Mouse (Mus musculus) liver, adult 2 months (tissue): ENCODE results near the gene Myo5c.

Experiments
- CTCF ChIP-seq: fragments of 200-500 bp; IDR thresholded peaks from 2 replicates; pipeline ENCODE4 v1.5.1; 2011; ENCODE audit warnings: low read depth, low read length, control low read depth
- POLR2A ChIP-seq: fragments of 200-500 bp; IDR thresholded peaks from 2 replicates; pipeline ENCODE4 v1.6.1; 2011; ENCODE audit warnings: low read length, control low read depth; ENCODE audit not compliant: insufficient read depth; ENCODE audit errors: extremely low read depth

DNA sequence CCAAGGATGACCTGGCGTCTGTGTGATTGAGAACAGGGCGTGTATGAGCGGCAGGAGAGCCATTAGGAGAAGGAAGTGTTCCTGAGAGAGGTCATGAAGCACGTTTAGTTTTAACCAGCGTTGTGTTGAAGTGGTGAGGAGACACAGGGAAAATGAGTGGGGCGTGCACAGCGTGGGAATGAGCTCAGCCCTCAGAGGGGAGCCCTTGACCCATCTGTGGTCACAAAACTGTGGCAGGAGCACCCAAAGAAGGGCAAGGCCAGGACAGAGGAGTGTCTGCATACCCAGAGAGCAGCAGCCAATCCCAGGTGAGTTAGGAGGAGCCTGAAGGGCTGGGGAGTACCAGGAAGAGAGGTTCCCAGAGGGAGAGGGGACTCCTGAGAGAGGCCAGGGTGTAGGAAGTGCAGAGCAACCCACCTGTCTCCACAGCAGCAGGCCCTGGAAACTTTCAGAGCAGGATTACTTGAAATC, 2.5 kb downstream of the Myo5c start:
- TF ChIP-seq CTCF (no peak), POLR2A (no peak)
